Mouse (Mus musculus) cerebellum, adult 2 months (tissue): ENCODE results near the gene Rbp7.

ENCODE experiments used
- CTCF ChIP-seq: fragments of 200-500 bp; IDR thresholded peaks from 2 replicates; pipeline ENCODE4 v1.5.1; 2011; ENCODE audit warnings: low read depth, mild to moderate bottlenecking, control low read depth, low read length, moderate library complexity, borderline replicate concordance; ENCODE audit not compliant: insufficient read depth
- POLR2A ChIP-seq: fragments of 200-500 bp; IDR thresholded peaks from 2 replicates; pipeline ENCODE4 v1.6.1; 2011; ENCODE audit warnings: low read length, control low read depth, borderline replicate concordance; ENCODE audit not compliant: insufficient read depth

DNA sequence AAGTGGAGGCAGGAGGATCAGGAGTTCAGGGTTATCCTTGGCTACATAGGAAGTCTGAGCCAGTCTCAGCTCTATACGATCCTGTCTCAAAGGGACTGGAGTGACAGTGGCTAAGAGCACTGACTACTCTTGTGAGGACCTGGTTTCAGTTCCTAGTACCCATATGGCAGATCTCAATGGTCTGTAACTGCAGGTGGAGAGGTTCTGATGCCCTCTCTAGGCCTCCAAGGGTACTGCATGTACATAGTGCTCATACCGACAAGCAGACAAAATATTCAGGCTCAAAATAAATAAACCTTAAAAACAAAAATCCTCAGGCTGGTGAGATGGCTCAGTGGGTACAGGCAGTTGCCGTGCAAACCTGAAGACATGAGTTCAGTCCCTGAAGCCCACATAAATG lies 36.4 kb upstream of the Rbp7 start:
- TF ChIP-seq POLR2A (no peak), CTCF (peak; percentile 24; the same call in 1 of the 2 replicates)
